Mouse (Mus musculus) layer of hippocampus, adult 2 months (tissue): Measurements from ENCODE around the gene Rcbtb1. TPM values are rescaled to one million over a fixed set of nuclear protein-coding genes. Genes with fewer than 3 reads are reported as not detected.
A peak's percentile ranks its signal among the peaks of the same experiment; 100 is the strongest.
"Not testable (repeated sequence)": the region's sequence is repeated elsewhere in the genome, so short reads cannot be mapped to it uniquely, and the experiment has no call there.

Source experiments
- DNase-seq, 2 experiments: peaks; one replicate each; pipeline ENCODE4 v3.0.0; 2022; ENCODE audit warnings: low spot score in 2 of 2
- H3K27ac ChIP-seq: fragments of 200-600 bp; 2 replicates; pipeline ENCODE4 v1.8.1; 2022
- H3K4me3 ChIP-seq: fragments of 200-600 bp; 2 replicates; pipeline ENCODE4 v1.8.1; 2022; ENCODE audit warnings: mild to moderate bottlenecking
- CTCF ChIP-seq: fragments of 200-600 bp; conservative IDR thresholded peaks from 2 replicates; pipeline ENCODE4 v1.8.1; 2022; ENCODE audit warnings: antibody characterized with exemption, mild to moderate bottlenecking, moderate library complexity
- total RNA-seq, 2 experiments: library from RNA; stranded (reverse); gene quantifications; 2 replicates each; pipeline ENCODE4 v1.2.3; 2021

Rcbtb1 gene
- total RNA-seq, 2 experiments from 2014 or later = 34.3 to 34.9 TPM

- Histone ChIP-seq H3K4me3 (no peak overlapping the region), H3K27ac (no peak overlapping the region)
- no peak for TF ChIP-seq CTCF
- no peak for DNase-seq
Observed at GRCm38 (mm10) chr14:59219241-59219640, 18.2 kb downstream of the Rcbtb1 start.

DNA sequence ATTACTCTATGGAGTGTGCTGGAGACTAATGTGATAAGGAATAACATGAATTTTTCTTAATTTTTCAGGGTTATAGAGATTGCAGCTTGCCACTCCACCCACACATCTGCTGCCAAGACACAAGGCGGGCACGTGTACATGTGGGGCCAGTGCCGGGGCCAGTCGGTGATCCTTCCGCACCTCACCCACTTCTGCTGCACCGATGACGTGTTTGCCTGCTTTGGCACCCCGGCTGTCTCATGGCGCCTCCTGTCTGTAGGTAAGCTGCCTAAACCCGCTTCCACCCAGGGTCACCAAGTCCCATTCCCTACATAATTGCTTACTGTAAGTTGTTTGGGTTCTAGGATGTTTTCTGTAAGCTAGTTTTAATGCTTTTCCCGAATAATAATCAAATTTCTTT lies 25.2 kb downstream of the Rcbtb1 start:
- Histone ChIP-seq H3K4me3 (no peak overlapping the region), H3K27ac (peak overlapping the region; percentile 75)
- no peak for DNase-seq
- no peak for TF ChIP-seq CTCF

- Histone ChIP-seq H3K27ac (peak overlapping the region; percentile 58; the same call in 1 of the 2 replicates), H3K4me3 (no peak overlapping the region)
- peak; percentile 59 for TF ChIP-seq CTCF
- DNase-seq = no peak
Observed at GRCm38 (mm10) chr14:59229822-59230221, 28.8 kb downstream of the Rcbtb1 start.

- DNase-seq = no peak
- Histone ChIP-seq H3K27ac (peak overlapping the region; percentile 58; the same call in 1 of the 2 replicates), H3K4me3 (no peak overlapping the region)
- no peak for TF ChIP-seq CTCF
Observed at GRCm38 (mm10) chr14:59230331-59230966, 29.4 kb downstream of the Rcbtb1 start.

- DNase-seq = no peak
- Histone ChIP-seq H3K27ac (no peak overlapping the region), H3K4me3 (no peak overlapping the region)
- peak; percentile 63 for TF ChIP-seq CTCF
Observed at GRCm38 (mm10) chr14:59232003-59232402, 31.0 kb downstream of the Rcbtb1 start.

DNA sequence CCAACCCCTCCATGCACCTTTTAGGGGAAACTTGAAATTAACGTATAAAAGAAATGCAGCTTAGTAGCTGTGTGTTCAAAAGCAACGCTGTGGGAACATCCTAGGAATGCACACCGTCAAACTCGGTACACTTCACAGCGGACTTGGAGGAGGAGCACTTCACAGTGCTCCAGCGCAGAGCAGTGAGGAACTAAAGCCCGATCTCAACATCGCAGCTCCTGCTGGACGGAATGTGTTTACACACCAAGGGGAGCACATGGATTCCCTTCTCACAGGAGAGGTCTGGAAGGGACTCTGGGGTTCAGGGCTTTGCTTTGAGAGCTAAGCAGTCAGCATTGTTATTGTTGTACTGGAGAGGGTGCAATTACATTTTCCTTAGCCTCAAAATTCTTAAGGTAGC lies 32.6 kb downstream of the Rcbtb1 start:
- no peak overlapping the region for H3K4me3 ChIP-seq
- H3K27ac ChIP-seq = no peak overlapping the region
- no peak for TF ChIP-seq CTCF
- DNase-seq = no peak

GRCm38 (mm10) chr14:59250350-59250749 lies 49.3 kb downstream of the Rcbtb1 start:
- DNase-seq, H3K4me3 ChIP-seq, H3K27ac ChIP-seq: not testable (repeated sequence)
- TF ChIP-seq CTCF = peak; percentile 60

GRCm38 (mm10) chr14:59255861-59256260 lies 54.9 kb downstream of the Rcbtb1 start:
- H3K4me3 ChIP-seq, DNase-seq, H3K27ac ChIP-seq: not testable (repeated sequence)

GRCm38 (mm10) chr14:59260056-59260455 lies 59.0 kb downstream of the Rcbtb1 start, which contains the start of gene Gm6904:
Gene Gm6904 (minus strand): TSS chr14:59260216.
- DNase-seq = no peak
- H3K27ac ChIP-seq = no peak within 1 kb of the TSS
- no peak for TF ChIP-seq CTCF
- H3K4me3 ChIP-seq = no peak within 1 kb of the TSS

GRCm38 (mm10) chr14:59274961-59275360 lies 74.0 kb downstream of the Rcbtb1 start:
- not testable (repeated sequence) for H3K27ac ChIP-seq, H3K4me3 ChIP-seq, DNase-seq

Other genes starting within 250 kb of the Rcbtb1 start
- not detected for gene 1700129C05Rik, start 58.3 kb upstream of the Rcbtb1 start, total RNA-seq
- gene Gm5142, start 22.5 kb upstream of the Rcbtb1 start, total RNA-seq = not detected
- gene Gm6904, start 59.0 kb downstream of the Rcbtb1 start, total RNA-seq = not detected
- gene Phf11a, start 96.3 kb downstream of the Rcbtb1 start, total RNA-seq = not detected
- gene Phf11b, start 140.1 kb downstream of the Rcbtb1 start, total RNA-seq = not detected
- gene Phf11d, start 164.3 kb downstream of the Rcbtb1 start, total RNA-seq = 1 to 10 TPM in 1 of 2 experiments, under 1 TPM in 1; 0.84 to 1.1 TPM
- under 1 TPM; 0.47 to 0.72 TPM for gene Phf11c, start 194.2 kb downstream of the Rcbtb1 start, total RNA-seq
- gene Setdb2, start 239.7 kb downstream of the Rcbtb1 start, total RNA-seq = 1 to 10 TPM; 4.9 to 5.3 TPM
- gene Cab39l, start 239.8 kb downstream of the Rcbtb1 start, total RNA-seq = 10 to 100 TPM; 21.0 to 21.7 TPM